Mouse (Mus musculus) frontal cortex, postnatal 10 days (tissue): Measurements from ENCODE around the gene Sytl1.

ENCODE experiments used
- DNase-seq, 2 experiments: peaks; one replicate each; pipeline ENCODE4 v3.0.0; 2022; ENCODE audit warnings: low spot score in 2 of 2, mixed read lengths in 1 of 2

Sytl1 gene

GRCm38 (mm10) chr4:133278482-133278881 lies 15.6 kb upstream of the Sytl1 start:
- DNase-seq = no peak

- DNase-seq = no peak
Measured at GRCm38 (mm10) chr4:133278067-133278466, 15.2 kb upstream of the Sytl1 start.

GRCm38 (mm10) chr4:133277104-133278026 lies 14.5 kb upstream of the Sytl1 start, which contains the start of gene Tmem222:
Gene Tmem222 (minus strand): TSS chr4:133277792.
- peak; percentile 90 to 94 for DNase-seq

GRCm38 (mm10) chr4:133270929-133271328 lies 8.0 kb upstream of the Sytl1 start:
- no peak for DNase-seq

- no peak for DNase-seq
Measured at GRCm38 (mm10) chr4:133269596-133269995, 6.7 kb upstream of the Sytl1 start.

GRCm38 (mm10) chr4:133268931-133269330 lies 6.0 kb upstream of the Sytl1 start:
- DNase-seq = no peak

- no peak for DNase-seq
Measured at GRCm38 (mm10) chr4:133266248-133266880, 3.5 kb upstream of the Sytl1 start.

- DNase-seq = no peak
Measured at GRCm38 (mm10) chr4:133265759-133266158, 2.8 kb upstream of the Sytl1 start.

- DNase-seq = no peak
Measured at GRCm38 (mm10) chr4:133265297-133265696, 2.4 kb upstream of the Sytl1 start.

GRCm38 (mm10) chr4:133264559-133264958 lies 1.6 kb upstream of the Sytl1 start:
- DNase-seq = no peak

GRCm38 (mm10) chr4:133263756-133264155 lies 843 bp upstream of the Sytl1 start:
- DNase-seq = no peak

GRCm38 (mm10) chr4:133262375-133262765 lies 543 bp downstream of the Sytl1 start:
- no peak for DNase-seq

- no peak for DNase-seq
Measured at GRCm38 (mm10) chr4:133261641-133262374, 1.1 kb downstream of the Sytl1 start.

- DNase-seq = no peak
Measured at GRCm38 (mm10) chr4:133257798-133258408, 5.0 kb downstream of the Sytl1 start.

- DNase-seq = no peak
Measured at GRCm38 (mm10) chr4:133257230-133257629, 5.7 kb downstream of the Sytl1 start.

- DNase-seq = no peak
Measured at GRCm38 (mm10) chr4:133256820-133257219, 6.1 kb downstream of the Sytl1 start.

- DNase-seq = no peak
Measured at GRCm38 (mm10) chr4:133255392-133255791, 7.5 kb downstream of the Sytl1 start.

- DNase-seq = no peak
Measured at GRCm38 (mm10) chr4:133253412-133253811, 9.5 kb downstream of the Sytl1 start.

GRCm38 (mm10) chr4:133252089-133252488 lies 10.8 kb downstream of the Sytl1 start:
- DNase-seq = no peak

- no peak for DNase-seq
Measured at GRCm38 (mm10) chr4:133251214-133251613, 11.7 kb downstream of the Sytl1 start.

GRCm38 (mm10) chr4:133250609-133251008 lies 12.3 kb downstream of the Sytl1 start:
- peak; percentile 61 to 67 for DNase-seq
